Mouse (Mus musculus) frontal cortex, postnatal 25 days (tissue): ENCODE measurements at regions not wholly inside any gene's neighbourhood (a gene's known extent, or its start where the extent isn't known, plus 50 kb on each side); places are given as distances from the start of the nearest gene placed in this dataset.
"Not testable (repeated sequence)": the region's sequence is repeated elsewhere in the genome, so short reads cannot be mapped to it uniquely, and the experiment has no call there.

Source experiments
- DNase-seq, 2 experiments: peaks; one replicate each; pipeline ENCODE4 v3.0.0; 2022; ENCODE audit warnings: low spot score in 2 of 2

- no peak for DNase-seq
These were observed 134.8 kb upstream of the Bcor start for GRCm38 (mm10) chrX:12294941-12295340.

GRCm38 (mm10) chrX:12296264-12297053, 136.3 kb upstream of the Bcor start:
- no peak for DNase-seq

DNA sequence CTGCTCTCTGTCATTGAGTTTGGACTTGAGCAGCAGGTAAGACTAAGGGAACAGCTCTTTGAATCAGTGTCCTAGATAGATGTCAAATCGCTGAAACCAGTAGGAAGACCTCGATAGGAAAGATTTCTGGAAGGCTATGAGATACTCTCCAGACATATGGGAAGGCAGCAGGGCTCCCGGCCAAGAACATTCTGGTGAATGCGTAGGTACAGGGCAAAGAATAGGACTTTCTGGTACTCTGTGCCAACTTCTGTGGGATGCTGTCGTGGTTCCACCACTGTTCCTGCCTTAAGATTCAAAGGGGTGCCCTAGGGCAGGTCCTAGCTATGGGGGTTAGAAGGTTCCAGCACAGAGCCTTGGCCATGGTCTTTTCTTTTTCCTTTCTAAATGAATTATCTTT, 138.5 kb upstream of the Bcor start:
- DNase-seq = no peak

GRCm38 (mm10) chrX:12299236-12299635, 139.1 kb upstream of the Bcor start:
- no peak for DNase-seq

GRCm38 (mm10) chrX:12304678-12305077, 144.5 kb upstream of the Bcor start:
- no peak for DNase-seq

GRCm38 (mm10) chrX:12306940-12307339, 146.8 kb upstream of the Bcor start:
- DNase-seq = no peak

DNA sequence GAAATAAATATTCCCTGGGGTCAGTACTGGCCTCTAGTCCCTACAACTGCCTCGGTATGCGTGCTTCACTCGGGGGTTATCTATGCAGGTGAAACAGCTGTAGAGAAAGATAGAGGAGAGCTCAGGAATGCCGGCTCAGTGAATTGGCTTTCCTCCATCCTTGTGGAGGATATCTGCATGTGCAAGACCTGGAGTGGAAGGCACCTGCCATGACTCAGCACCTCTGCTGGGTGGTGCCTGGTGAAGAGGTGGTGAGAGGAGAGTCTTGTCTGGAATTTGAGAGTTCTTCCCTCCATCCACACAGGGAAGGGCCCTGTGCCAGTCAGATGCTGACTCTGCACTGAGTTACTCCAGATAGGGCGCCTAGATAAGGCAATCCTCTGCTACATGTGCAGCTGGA, 152.4 kb upstream of the Bcor start:
- no peak for DNase-seq

GRCm38 (mm10) chrX:12315658-12316057, 155.5 kb upstream of the Bcor start:
- DNase-seq = no peak

DNA sequence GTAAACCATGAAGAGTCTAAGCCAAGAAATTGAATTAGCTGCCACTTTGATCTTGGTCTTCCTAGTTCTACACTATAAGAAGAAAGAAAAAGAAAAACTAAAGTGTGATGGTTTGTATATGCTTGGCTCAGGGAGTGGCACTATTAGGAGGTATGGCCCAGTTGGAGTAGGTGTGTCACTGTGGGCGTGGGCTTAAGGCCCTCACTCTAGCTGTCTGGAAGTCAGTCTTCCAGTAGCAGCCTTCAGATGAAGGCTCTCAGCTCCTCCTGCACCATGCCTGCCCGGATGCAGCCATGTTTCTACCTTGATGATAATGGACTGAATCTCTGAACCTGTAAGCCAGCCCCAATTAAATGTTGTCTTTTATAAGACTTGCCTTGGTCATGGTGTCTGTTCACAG, 157.3 kb upstream of the Bcor start:
- not testable (repeated sequence) for DNase-seq

DNA sequence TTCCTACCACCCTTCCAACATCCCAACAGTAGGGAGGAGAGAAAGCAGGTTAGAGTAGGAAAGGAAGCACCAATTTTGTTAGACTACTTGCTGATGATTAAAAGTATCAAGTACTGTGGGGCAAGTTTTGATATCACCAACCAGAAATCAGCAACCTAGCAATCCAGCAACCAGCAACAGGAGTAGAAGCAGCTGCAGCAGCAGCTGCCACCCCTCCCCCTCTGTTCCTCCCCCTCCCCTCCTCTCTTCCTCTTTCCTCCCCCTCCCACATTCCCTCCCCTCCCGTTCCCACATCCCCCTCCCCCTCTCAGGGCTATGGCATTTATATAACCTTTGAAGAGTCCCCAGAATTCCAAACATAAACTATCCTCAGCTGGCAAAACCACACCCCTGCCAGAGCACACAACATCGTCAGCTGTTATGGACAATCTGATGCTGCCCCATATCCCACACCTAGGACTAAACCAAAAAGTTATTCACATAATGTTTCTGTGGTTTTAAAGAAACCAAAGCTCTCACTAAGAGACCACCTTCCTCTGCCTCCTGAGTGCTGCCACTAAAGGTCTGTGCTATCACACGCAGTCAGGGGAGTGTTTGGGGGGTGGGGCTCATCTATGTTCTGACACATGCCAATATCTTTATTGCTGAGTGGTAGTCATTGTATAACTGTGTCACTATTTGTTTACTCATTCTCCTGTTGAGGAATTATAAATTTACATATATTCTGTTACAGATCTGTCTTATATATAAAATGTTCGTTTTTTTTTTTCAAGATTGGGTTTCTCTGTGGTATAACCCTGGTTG, 158.9 kb upstream of the Bcor start:
- DNase-seq = no peak

DNA sequence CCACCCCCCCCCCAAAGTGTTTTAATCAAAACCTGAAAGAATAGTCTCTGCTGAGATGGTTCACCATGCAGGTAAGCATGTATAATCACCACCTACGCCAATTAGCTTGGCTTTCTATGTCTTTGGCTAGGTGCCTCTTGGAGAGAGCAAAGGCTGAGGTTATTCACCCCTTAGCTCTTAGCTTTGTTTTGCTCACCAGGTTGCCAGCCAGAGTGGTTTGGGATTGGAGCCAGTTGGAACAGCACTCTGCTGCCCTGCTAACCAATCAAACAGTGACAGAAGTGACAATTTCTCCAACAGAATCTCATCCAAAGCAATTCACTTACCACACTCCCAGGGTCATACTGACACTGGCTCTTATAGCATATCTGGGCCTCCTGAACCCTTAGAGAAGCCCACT, 162.3 kb upstream of the Bcor start:
- DNase-seq = no peak

- DNase-seq = no peak
These were observed 163.1 kb upstream of the Bcor start for GRCm38 (mm10) chrX:12323268-12323667.

- DNase-seq = no peak
These were observed 163.7 kb upstream of the Bcor start for GRCm38 (mm10) chrX:12323812-12324211.

DNA sequence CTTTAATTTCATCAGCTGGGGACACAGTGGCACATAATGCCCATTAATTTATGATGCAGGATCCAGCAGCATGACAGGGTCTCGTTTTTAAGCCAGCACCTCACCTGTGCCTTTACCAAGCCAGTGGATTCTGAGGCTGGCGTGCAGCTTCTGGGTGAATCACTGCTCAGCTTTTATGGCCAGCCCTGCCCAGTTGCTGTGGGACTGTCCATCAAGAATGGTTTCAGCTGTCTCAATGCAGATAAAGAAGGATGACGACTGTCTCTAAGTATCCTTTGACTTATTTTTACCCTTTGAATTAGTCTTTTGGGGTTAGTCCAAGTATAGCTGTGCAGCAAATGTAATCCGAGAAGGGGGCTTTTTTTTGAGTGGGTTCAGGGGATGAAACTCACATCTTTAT, 167.3 kb upstream of the Bcor start:
- DNase-seq = no peak

DNA sequence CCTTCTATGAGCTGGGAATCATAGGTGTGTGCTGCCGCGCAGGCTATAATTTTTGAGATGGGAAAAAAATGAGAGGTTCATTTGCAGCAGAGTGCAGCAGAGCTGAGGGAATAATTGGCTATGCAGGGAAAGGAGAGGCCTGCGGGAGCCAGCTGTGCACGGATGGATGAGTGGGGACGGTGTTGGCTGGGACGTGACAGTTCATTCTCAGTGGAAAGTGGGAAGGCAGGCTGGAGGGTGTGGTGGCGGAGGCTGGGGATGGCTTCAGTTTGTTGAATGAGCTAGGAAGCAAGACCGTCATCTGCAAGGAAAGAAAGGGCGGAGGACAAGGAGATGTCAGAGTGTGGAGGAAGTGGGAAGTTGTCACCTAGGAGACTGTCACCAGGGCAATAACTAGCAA, 180.4 kb upstream of the Bcor start:
- peak in 1 of 2 experiments; percentile 14 for DNase-seq

DNA sequence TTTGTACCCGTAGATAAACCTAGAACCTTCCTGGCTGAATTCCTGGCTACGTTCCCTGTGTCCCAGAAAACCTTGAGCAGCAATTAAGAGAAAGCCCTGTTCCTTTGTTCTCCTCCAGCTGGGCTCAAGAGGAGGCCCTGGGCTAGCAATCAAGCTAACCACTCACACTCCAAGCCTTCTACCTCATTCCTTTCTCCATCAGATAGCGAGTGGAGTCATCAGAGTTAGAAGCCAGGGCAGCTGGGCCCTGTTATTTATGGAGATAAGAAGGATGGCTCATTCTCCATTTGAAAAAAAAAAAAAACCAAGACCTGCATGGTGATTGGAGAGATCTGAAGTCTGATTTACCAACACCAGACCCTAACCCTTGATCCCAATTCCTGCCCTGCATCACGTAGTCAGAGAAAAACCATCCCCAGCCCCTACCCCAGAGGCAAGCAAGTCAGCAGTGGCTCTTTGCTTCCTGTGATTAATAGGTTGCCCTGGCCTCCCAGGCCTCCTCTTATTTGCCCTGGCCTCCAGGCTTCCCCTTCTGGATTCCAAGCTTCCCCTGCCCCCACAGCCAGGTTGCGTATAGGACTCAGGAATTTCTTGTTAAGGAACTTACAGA, 181.3 kb upstream of the Bcor start:
- DNase-seq = no peak

- no peak for DNase-seq
These were observed 184.8 kb upstream of the Bcor start for GRCm38 (mm10) chrX:12344805-12345555.

- no peak for DNase-seq
These were observed 186.7 kb upstream of the Bcor start for GRCm38 (mm10) chrX:12346856-12347255.

DNA sequence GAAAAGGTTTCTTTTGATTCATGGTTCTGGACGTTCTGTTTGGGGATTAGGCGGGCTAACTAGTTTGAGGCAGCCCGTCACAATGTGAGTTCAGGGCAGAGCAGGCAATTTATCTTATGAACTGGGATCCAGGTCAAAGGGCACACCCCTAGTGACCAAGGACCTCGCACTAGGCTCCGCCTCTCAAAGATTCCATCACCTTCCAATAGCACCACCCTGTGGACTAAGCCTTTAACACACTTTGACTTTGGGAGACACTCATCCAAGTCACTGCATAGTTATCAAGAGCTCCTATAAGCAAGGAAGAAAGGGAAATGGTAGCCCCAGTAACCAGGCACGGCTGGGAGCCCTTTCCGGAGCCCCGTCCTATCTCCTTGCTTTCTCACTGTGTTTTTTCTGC, 188.0 kb upstream of the Bcor start:
- DNase-seq = no peak

- no peak for DNase-seq
These were observed 194.7 kb upstream of the Bcor start for GRCm38 (mm10) chrX:12354875-12355274.

GRCm38 (mm10) chrX:12358026-12358425, 197.9 kb upstream of the Bcor start:
- DNase-seq = no peak
